Mouse (Mus musculus) mouse embryonic stem cell (cell line): ENCODE results near the gene Sox9.

ENCODE experiments used
- in situ Hi-C, 2 experiments: fragments of 300-500 bp; cut with MboI; formaldehyde crosslinking; loops; 1 replicate in 1 of 2; 3 replicates in 1 of 2; pipeline ENCODE4 v1.14.3; 2019 to 2020; ENCODE audit warnings: low sequenced_read_pairs in 2 of 2, low pct_unique_long_range_greater_than_20kb in 1 of 2, mixed read lengths in 1 of 2; ENCODE audit not compliant: unreplicated experiment in 1 of 2

The Sox9 gene

GRCm38 (mm10) chr11:112834245-112835005 is 52.4 kb downstream of the Sox9 start:
- in situ Hi-C loops = no loop called here

GRCm38 (mm10) chr11:112835468-112836092 is 53.6 kb downstream of the Sox9 start:
- in situ Hi-C loops = no loop called here
